Mouse (Mus musculus): ENCODE results near the gene Fdxacb1. TPM values are rescaled to one million over a fixed set of nuclear protein-coding genes. Genes with fewer than 3 reads are reported as not detected.

Gene Fdxacb1
- total RNA-seq (2014; rRNA removed; ENCODE audit: low replicate concordance) (7.4 and 10.0 TPM in 2 replicates), polyA plus RNA-seq (2015; fragmentation: Nextera tagmentation; extraction: Ambion mirVana) (7.9 and 8.1 TPM in 2 replicates)

DNA sequence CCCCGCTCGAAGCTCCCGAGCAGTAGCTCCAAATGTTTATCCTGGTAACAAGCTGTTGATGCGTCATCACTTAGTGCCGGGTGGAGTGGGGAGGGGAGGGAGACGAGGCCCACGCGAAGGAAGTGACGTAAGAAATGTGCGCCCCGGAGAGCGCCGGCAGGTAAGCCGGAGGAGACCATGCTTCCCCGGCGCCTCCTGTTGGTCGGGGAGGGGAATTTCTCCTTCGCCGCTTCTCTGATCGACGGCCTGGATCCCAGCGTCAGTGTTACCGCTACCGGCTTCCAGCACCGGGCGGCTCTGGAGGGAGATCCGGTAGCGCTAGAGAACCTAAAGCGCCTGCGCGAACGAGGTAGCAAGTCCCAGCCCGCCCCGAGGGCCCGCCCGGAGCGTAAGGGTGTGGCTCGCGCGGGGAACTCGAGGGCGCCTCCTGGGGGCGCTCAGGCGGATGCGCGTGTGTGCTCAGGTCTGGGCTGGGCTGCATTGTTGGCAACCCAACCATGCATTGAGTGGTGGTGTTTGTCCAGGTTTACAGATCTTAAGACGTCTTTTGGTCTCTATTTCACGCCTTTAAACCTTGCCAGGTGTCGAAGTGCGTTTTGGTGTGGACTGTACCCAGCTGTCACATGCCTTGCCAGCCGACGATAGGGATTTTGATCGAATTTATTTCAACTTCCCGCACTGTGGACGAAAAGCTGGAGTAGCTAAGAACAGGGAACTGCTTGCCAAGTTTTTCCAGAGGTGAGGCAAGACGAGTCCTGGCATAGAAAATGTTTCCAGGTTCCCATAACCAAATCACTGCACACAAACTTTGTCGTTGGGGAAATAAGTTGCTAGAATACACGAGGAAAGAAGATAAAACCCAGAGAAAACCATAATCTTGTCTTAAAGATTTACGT, at the start of gene Fdxacb1:
Gene Fdxacb1 (plus strand): TSS at position 130 of the 896 bp plus-strand sequence.
- WGBS, result 2% methylated on average over 59 of the region's 59 CpGs
- Histone ChIP-seq H3K36me3 (replicated peaks; ENCODE audit: control insufficient read depth, insufficient read depth, low read length) (peaks cover 13% of the 10 kb centered on the region; the same call in 1 of the 2 replicates), H3K4me1 (ENCODE audit: control insufficient read depth, insufficient read depth) (peaks cover 19% of the 10 kb centered on the region), H3K27ac (ENCODE audit: low read depth) (peak within 1 kb of the TSS; percentile 88), H3K4me3 (ENCODE audit: low read depth, low read length) (peak within 1 kb of the TSS; percentile 57), H3K27me3 (ENCODE audit: control insufficient read depth, insufficient read depth, low read length) (no peaks in the 10 kb centered on the region), H3K4me2 (ENCODE audit: low read depth, low read length) (peak within 1 kb of the TSS; percentile 76), H3K9me3 (replicated peaks; ENCODE audit: control insufficient read depth, low read length) (no peaks in the 10 kb centered on the region), H3K9ac (replicated peaks; ENCODE audit: low read depth, low read length) (peak within 1 kb of the TSS; percentile 55)
- DNase-seq (ENCODE audit: low spot score) (peak; percentile 99), ATAC-seq (ENCODE audit: insufficient read depth, low read depth) (peak; percentile 96)
- TF ChIP-seq CTCF (IDR thresholded peaks at IDR 0.05; ENCODE audit: low read depth) (no peak; the same call in none of the 2 replicates), EP300 (IDR thresholded peaks at IDR 0.05; ENCODE audit: low read depth) (peak; percentile 82)

DNA sequence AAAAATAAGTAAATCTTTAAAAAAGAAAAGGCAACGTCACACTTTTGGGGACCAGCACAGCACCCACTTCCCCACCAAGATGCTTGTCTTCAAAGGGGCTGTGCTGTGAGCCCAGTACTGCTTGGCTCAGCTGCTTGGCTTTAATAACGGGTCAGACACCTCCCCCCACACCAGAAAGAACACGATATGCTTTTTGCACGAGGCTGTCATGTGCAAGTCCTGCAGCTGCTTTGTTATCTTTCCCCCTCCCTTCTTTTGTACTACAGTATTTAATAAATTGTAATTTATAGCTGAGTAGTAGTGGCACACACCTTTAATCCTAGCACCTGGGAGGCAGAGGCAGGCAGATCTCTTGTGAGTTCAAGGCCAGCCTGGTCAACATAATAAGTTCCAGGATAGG, 49.2 kb upstream of the Fdxacb1 start:
- H3K36me3 ChIP-seq (replicated peaks; ENCODE audit: control insufficient read depth, insufficient read depth, low read length), result no peaks in the 10 kb centered on the region
- TF ChIP-seq CTCF (IDR thresholded peaks at IDR 0.05; ENCODE audit: low read depth) (no peak), EP300 (IDR thresholded peaks at IDR 0.05; ENCODE audit: low read depth) (peak; percentile 91)
- no peaks in the 10 kb centered on the region for H3K27me3 ChIP-seq (ENCODE audit: control insufficient read depth, insufficient read depth, low read length)
- H3K4me1 ChIP-seq (ENCODE audit: control insufficient read depth, insufficient read depth), result peaks cover 11% of the 10 kb centered on the region; the same call in 1 of the 2 replicates
- H3K9me3 ChIP-seq (replicated peaks; ENCODE audit: control insufficient read depth, low read length), result no peaks in the 10 kb centered on the region
- H3K27ac ChIP-seq (ENCODE audit: low read depth), result no peak overlapping the region
- ATAC-seq (ENCODE audit: insufficient read depth, low read depth) (no peak), DNase-seq (ENCODE audit: low spot score) (no peak)
- no peak overlapping the region for H3K4me2 ChIP-seq (ENCODE audit: low read depth, low read length)
- H3K4me3 ChIP-seq (ENCODE audit: low read depth, low read length), result no peak overlapping the region
- 43% methylated on average over 4 of the region's 4 CpGs for WGBS
- H3K9ac ChIP-seq (replicated peaks; ENCODE audit: low read depth, low read length), result no peak overlapping the region

DNA sequence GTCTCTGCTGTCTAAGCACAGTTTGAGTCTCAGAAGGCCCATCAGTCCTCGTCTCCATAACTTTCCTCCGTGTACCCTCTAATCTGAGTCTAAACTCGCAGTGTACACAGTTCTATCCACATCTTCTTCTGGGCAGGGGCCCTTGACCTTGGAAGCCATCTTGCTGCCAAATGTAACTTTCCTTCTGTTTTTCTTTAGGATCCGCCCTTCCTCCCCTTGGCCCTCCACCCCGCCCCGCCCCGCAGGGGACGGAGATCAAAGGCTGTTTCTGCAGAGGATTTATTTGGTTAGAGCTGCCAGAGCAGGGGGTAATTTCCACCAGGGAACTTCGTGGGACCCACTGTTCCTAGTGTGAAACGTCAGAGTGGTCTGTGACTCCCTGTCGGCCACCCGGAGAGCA, 47.0 kb upstream of the Fdxacb1 start:
- no peak for ATAC-seq (ENCODE audit: insufficient read depth, low read depth)
- 46% methylated on average over 12 of the region's 12 CpGs for WGBS
- Histone ChIP-seq H3K36me3 (replicated peaks; ENCODE audit: control insufficient read depth, insufficient read depth, low read length) (no peaks in the 10 kb centered on the region), H3K4me2 (ENCODE audit: low read depth, low read length) (no peak overlapping the region), H3K9me3 (replicated peaks; ENCODE audit: control insufficient read depth, low read length) (no peaks in the 10 kb centered on the region), H3K4me1 (ENCODE audit: control insufficient read depth, insufficient read depth) (peaks cover 30% of the 10 kb centered on the region), H3K9ac (replicated peaks; ENCODE audit: low read depth, low read length) (no peak overlapping the region), H3K27me3 (ENCODE audit: control insufficient read depth, insufficient read depth, low read length) (no peaks in the 10 kb centered on the region), H3K4me3 (ENCODE audit: low read depth, low read length) (no peak overlapping the region), H3K27ac (ENCODE audit: low read depth) (0 out of 2 replicates have a peak overlapping the region, but pooled peaks have one; percentile 25)
- TF ChIP-seq CTCF (IDR thresholded peaks at IDR 0.05; ENCODE audit: low read depth) (no peak), EP300 (IDR thresholded peaks at IDR 0.05; ENCODE audit: low read depth) (no peak)
- no peak for DNase-seq (ENCODE audit: low spot score)

- no peaks in the 10 kb centered on the region for H3K9me3 ChIP-seq (replicated peaks; ENCODE audit: control insufficient read depth, low read length)
- H3K27me3 ChIP-seq (ENCODE audit: control insufficient read depth, insufficient read depth, low read length), result no peaks in the 10 kb centered on the region
- peak; percentile 63 for ATAC-seq (ENCODE audit: insufficient read depth, low read depth)
- peak overlapping the region; percentile 95 for H3K27ac ChIP-seq (ENCODE audit: low read depth)
- TF ChIP-seq EP300 (IDR thresholded peaks at IDR 0.05; ENCODE audit: low read depth), result peak; percentile 81
- TF ChIP-seq CTCF (IDR thresholded peaks at IDR 0.05; ENCODE audit: low read depth), result no peak
- H3K4me1 ChIP-seq (ENCODE audit: control insufficient read depth, insufficient read depth), result peaks cover 37% of the 10 kb centered on the region
- no peak overlapping the region; the same call in 1 of the 2 replicates for H3K4me3 ChIP-seq (ENCODE audit: low read depth, low read length)
- H3K36me3 ChIP-seq (replicated peaks; ENCODE audit: control insufficient read depth, insufficient read depth, low read length), result no peaks in the 10 kb centered on the region
- H3K9ac ChIP-seq (replicated peaks; ENCODE audit: low read depth, low read length), result no peak overlapping the region
- 20% methylated on average over 8 of the region's 8 CpGs for whole genome bisulfite sequencing
- DNase-seq (ENCODE audit: low spot score), result peak; percentile 45
- peak overlapping the region; percentile 58; the same call in 1 of the 2 replicates for H3K4me2 ChIP-seq (ENCODE audit: low read depth, low read length)
Measured at GRCm38 (mm10) chr9:50722451-50722911, 45.6 kb upstream of the Fdxacb1 start.

DNA sequence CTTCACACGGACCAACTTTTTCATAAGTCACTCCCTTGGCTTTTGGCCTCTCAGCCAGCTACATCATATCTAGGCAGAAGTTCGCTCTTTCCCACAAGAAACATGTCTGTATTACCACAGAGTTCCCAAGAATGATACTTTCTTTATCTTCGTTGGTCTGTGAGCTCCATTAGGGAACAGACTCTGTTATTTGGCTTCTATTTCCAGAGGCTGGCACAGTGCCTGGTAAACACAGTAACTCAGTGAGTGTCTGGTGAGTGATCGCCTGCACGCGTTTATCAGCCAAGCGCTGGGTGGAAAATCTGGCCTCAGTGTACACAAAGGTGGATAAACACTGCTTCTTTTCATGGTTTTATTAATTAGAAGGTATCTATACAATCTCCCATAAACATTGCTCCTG, 44.6 kb upstream of the Fdxacb1 start:
- Histone ChIP-seq H3K4me1 (ENCODE audit: control insufficient read depth, insufficient read depth) (peaks cover 37% of the 10 kb centered on the region), H3K9ac (replicated peaks; ENCODE audit: low read depth, low read length) (peak overlapping the region; percentile 47), H3K27me3 (ENCODE audit: control insufficient read depth, insufficient read depth, low read length) (no peaks in the 10 kb centered on the region), H3K36me3 (replicated peaks; ENCODE audit: control insufficient read depth, insufficient read depth, low read length) (no peaks in the 10 kb centered on the region), H3K9me3 (replicated peaks; ENCODE audit: control insufficient read depth, low read length) (no peaks in the 10 kb centered on the region), H3K4me2 (ENCODE audit: low read depth, low read length) (peak overlapping the region; percentile 58), H3K4me3 (ENCODE audit: low read depth, low read length) (peak overlapping the region; percentile 31), H3K27ac (ENCODE audit: low read depth) (peak overlapping the region; percentile 95)
- peak; percentile 84 for DNase-seq (ENCODE audit: low spot score)
- no peak for TF ChIP-seq CTCF (IDR thresholded peaks at IDR 0.05; ENCODE audit: low read depth)
- no peak for TF ChIP-seq EP300 (IDR thresholded peaks at IDR 0.05; ENCODE audit: low read depth)
- ATAC-seq (ENCODE audit: insufficient read depth, low read depth), result peak; percentile 54
- WGBS, result 7% methylated on average over 7 of the region's 7 CpGs
